Mouse (Mus musculus) ES-CJ7 (cell line): ENCODE measurements at regions not wholly inside any gene's neighbourhood (a gene's known extent, or its start where the extent isn't known, plus 50 kb on each side); places are given as distances from the start of the nearest gene placed in this dataset.

ENCODE experiments used
- DNase-seq: peaks from one replicate; pipeline ENCODE4 v3.0.0; 2011; ENCODE audit warnings: low read depth, low spot score

- DNase-seq = peak; percentile 66
These were observed 57.2 kb upstream of the Zfp280d start for GRCm38 (mm10) chr9:72217296-72218028.

- DNase-seq = no peak
These were observed 55.9 kb upstream of the Zfp280d start for GRCm38 (mm10) chr9:72218736-72219135.

- no peak for DNase-seq
These were observed 54.8 kb upstream of the Zfp280d start for GRCm38 (mm10) chr9:72219892-72220291.

- DNase-seq = peak; percentile 81
These were observed 53.3 kb upstream of the Zfp280d start for GRCm38 (mm10) chr9:72221333-72221732.
